Mouse (Mus musculus) thymus, adult 2 months (tissue): Measurements from ENCODE around the gene Plekhh1.

Experiments
- CTCF ChIP-seq: fragments of 200-500 bp; IDR thresholded peaks from 2 replicates; pipeline ENCODE4 v1.5.1; 2012; ENCODE audit warnings: mild to moderate bottlenecking, control low read depth, low read length, moderate library complexity, borderline replicate concordance; ENCODE audit not compliant: control insufficient read depth, poor library complexity, insufficient read depth; ENCODE audit errors: extremely low read depth
- POLR2A ChIP-seq: fragments of 200-500 bp; IDR thresholded peaks from 2 replicates; pipeline ENCODE4 v1.6.1; 2012; ENCODE audit warnings: mild to moderate bottlenecking, low read length, control low read depth, moderate library complexity; ENCODE audit not compliant: control insufficient read depth, poor library complexity, insufficient read depth; ENCODE audit errors: extremely low read depth

GRCm38 (mm10) chr12:79050545-79051212, 21.7 kb downstream of the Plekhh1 start:
- no peak for TF ChIP-seq CTCF
- TF ChIP-seq POLR2A: no peak
